Mouse (Mus musculus): Measurements from ENCODE around the gene Tmed8.
A peak's percentile ranks its signal among the peaks of the same experiment; 100 is the strongest.
"Not testable (repeated sequence)": the region's sequence is repeated elsewhere in the genome, so short reads cannot be mapped to it uniquely, and the experiment has no call there.

Tmed8 gene

GRCm38 (mm10) chr12:87199973-87200586, at the start of gene Tmed8:
TSS of gene Tmed8 (minus strand) at chr12:87200454.
- DNase-seq: peak; percentile 98

DNA sequence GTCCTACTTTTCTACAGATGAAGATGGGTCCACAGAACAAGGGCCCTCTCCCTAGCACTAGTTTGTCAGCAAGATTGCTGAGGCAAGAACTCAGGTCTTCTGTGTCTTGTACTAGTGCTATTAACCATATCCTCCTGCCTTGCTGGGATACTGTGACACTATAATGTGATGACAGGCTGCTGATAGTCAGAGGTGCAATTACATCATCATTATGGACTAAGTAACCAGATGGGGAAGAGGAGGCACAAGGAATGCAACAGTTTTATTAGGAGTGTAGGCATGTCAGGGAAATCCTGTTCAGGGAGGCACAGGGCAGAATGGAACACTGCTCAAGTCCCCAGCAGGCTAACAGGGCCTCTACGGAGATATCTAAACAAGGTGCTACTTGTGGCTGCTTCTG, 38.4 kb upstream of the Tmed8 start, which contains the start of gene Noxred1:
Noxred1 (minus strand) TSS at position 101 of the 400 bp plus-strand sequence.
- no peak for DNase-seq

DNA sequence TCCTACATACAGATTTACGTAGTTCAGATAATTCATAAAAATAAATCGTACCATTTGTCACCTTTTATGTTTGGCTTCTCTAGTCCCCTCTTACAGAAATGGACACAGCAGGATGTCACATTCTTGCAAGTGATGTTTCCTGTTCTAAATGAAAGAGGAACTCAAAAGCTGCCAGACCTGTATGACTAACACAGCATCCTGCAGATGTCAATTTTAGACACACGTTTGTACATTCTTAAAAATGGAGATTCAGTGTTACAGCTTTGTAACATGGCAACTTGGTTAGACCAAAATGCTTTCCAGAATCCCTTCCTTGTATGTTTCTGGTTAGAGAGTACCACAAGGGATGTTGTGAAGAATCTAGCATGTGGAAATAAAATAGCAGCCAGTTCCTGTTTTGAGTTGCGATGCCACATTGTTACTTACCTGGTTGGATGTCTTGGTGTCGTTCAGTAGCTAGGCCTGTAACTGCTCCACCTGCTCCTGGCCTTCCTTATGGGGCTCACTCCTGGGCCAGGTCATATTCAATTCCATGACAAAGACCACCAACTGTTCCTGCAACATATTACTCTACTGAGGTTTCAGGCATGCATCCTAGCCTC, 36.7 kb upstream of the Tmed8 start:
- no peak for DNase-seq

- no peak for DNase-seq
Measured at GRCm38 (mm10) chr12:87230379-87230895, 30.2 kb upstream of the Tmed8 start.

DNA sequence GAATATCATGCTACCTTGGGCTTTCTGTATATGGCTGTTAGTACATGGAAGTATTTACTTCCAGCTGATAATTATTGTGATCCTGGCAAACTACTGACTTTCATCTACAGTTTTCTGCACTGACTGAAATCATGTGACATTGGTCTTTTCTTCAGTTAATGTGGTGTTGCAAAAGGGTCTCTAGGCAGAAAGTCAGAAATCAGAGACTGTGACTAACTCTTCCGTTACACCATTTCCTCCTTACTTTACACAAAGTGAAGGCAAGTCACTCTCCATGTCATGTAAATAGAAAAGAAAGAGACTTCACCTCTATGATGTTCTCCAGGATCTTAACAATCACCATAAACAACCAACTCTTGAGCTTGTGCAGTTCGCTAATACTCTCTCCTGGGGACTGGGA, 29.4 kb upstream of the Tmed8 start:
- DNase-seq: no peak

DNA sequence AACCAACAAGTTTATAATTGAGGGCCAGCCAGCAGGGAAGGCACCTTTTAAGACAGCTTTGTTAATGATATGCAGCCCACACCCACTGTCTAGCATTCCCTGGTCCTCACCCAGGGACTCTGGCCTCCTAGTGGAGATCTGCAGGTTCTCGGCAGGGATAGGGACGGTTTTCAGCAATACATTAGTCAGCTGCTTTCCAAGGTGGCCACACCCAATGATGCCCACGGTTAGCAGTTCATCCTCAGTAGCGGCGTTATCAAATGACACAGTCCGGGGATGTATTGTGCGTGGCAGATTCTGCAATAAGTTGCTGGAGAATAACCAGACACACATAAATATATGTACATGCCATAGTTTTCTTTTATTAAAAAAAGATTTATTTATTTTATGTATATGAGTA, 26.5 kb upstream of the Tmed8 start:
- peak; percentile 70 for DNase-seq

DNA sequence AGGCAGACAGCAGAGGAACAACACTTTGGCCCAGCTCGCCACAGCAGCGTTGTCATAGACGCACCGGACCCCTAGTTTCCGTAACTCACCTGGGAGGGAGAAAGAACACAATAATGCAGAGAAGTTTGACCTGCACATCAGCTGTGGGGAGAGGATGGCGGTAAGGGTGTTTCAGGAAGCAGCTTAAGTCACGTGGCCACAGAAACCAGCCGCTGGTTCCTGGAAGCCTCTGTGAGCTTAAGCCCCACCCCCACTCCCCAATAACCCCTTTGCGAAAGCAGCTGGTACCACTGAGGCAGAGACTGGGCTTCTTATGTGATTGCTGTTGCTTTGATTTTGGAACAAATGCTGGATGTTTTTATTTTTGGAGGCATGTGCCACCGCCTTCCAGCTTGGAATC, 24.7 kb upstream of the Tmed8 start:
- peak; percentile 56 for DNase-seq

- peak; percentile 81 for DNase-seq
Measured at GRCm38 (mm10) chr12:87219362-87219761, 19.1 kb upstream of the Tmed8 start.

DNA sequence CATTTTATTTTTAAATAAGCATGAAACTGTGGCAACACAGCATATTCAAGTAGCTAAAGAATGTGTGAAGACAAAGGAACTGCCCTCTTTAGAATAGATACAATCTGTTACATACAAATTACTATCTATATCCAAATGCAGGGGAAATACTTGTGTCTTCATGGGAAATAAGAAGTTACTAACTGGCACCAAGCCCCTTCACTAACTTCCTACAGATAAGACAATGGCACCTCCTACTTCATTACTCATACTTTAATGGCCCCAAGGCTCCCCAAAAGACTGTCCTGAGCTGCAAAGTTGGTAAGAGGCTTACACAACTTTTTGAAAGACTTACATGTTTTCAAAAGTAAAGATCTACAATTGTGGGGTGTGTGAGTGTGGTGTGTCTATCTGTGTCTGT, 17.3 kb upstream of the Tmed8 start:
- no peak for DNase-seq

GRCm38 (mm10) chr12:87216053-87216452, 15.8 kb upstream of the Tmed8 start:
- DNase-seq: peak; percentile 2

DNA sequence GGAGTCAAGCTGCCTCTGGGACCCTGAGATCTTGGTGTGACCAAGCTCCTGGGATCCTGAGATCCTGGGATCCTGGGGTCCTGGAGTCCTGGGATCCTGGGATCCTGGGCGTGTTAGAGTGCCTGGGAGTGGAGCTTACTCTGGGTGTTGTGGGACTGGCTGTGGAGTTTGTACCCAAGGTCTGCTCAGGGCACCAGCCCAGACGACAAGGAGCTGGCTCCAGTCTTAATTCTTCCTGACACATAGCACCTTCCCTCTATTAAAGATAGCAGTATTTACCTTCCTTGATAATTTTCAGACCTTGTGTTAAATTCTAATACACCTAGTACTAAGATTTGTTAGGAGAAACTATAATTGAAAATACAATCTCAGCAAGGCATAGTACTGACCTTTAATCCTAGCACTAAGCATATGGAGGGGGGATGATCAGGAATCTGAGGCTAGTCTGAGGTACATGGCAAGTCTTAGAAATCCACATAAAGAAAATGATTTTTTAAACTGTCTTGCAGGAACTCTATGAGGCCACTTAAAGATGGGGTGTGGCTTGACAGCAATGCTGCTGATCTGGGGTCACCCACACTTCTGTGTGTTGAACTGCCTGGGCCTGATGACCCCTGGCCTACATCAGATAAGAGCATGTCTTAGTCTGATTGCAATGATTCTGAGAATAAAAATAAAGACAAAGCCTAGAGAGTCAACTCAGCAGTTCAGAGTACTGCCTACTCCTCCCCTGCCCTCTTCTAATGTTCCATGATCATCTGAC, 12.8 kb upstream of the Tmed8 start:
- peak; percentile 45 for DNase-seq

GRCm38 (mm10) chr12:87205789-87206188, 5.5 kb upstream of the Tmed8 start:
- not testable (repeated sequence) for DNase-seq

DNA sequence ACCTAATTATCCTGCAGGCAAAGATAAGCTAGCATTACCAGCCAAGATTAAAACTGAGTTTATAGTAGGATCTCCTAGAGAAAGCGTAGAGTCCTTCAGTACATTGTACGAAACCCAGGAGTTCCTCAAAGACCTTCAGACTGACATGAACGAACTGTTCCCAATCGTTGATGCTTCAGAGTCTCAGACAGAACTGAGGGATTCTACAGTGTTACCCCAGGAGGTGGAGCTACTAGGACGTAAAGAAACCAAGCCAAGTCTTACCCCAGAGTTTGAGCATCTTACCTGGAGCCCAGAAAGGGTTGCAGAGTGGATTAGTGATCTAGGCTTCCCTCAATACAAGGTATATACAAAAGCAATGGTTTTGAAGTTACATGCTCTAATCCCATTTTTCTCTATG, 1.4 kb upstream of the Tmed8 start:
- DNase-seq: no peak

GRCm38 (mm10) chr12:87199206-87199972, 865 bp downstream of the Tmed8 start, which contains the start of gene Samd15:
TSS of gene Samd15 (plus strand) at chr12:87199723.
- peak; percentile 95 for DNase-seq

DNA sequence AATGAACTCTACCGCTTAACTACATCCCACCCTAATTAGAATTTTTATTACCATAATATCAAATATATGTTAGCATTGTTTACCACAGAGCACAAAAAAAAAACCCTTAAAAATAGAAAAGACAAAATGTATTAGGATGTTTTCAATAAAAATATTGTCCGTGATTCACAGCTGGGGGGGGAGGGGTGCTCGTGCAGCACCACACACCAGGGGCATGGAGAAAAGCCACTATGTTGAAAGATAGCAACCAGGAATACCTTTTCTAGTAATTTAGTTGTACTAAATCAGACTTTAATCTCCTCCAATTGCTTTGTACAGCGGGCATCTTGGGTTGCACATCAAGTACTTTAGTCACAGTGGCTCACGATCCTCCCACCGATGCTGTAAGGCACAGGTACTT, 1.5 kb downstream of the Tmed8 start:
- DNase-seq: no peak

DNA sequence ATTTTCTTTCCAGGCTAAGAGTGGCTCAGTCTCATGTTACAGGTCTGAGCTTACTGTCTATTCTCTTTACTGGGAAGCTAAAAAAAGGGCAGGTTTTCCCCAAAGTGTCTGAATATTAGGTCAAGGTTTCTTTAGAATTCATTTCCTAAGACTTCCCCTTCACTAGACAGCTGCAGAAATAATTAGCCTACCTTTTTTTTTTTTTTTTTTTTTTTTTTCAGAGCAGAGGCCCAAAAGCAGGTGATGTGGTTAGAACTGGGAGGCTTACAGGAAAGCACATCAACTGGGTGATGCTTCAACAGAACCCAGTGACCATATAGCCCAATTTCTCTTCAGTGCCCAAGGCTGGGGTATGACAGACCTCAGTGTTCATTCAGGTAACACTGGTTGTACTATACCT, 3.9 kb downstream of the Tmed8 start:
- no peak for DNase-seq

DNA sequence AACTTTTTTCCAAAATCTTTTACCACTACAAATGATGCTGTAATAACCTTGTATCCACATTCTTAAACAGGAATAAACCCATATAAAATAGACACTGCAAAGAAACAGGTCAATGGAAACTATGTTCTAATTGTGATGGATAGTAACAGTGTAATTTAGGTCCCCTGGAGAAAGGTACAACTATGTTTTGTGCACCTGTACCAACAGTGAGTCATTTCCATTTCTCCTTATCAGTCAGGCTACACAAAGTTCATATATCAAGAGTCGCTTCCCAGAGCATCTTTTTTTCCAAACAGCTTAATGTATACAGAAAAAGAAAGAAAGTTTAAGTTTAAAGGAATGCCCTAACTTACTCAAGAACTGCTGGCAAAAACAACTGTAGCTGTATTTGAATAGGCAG, 5.2 kb downstream of the Tmed8 start:
- DNase-seq: no peak

GRCm38 (mm10) chr12:87193008-87193407, 7.2 kb downstream of the Tmed8 start:
- no peak for DNase-seq

- DNase-seq: no peak
Measured at GRCm38 (mm10) chr12:87177631-87178030, 22.6 kb downstream of the Tmed8 start.

DNA sequence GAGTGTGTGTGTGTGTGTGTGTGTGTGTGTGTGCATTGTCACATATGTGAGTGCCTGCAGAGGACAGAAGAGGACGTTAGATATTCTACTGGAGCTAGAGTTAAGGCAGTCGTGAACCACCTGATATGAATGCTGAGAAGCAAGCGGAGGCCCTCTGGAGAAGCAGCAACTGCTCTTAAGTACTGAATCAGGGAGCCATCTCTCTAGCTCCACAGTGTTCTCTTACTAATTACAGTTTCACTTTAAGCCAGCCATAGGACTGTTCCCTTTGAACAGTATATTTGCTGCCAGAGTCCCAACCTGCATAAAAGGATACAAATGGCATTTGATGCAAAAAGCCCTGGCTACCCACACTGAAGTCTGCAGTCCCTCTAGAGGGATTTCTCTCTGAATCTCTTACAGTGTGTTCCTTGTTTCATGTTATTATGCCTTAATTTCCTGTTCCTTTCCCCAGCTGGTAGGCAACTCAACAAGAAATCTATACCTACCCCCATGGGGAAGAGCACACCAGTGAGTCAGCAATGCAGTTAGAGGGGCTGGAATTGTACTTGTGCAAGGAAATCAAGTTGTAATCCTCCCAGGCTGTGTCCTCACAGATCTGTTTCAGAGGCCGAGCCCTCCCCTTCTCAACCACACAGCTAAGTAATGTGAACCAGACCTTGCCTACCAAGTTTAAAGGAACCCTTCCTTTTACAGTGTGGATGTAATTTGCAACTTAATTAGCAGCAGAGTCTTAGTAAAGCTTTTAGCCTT, 24.9 kb downstream of the Tmed8 start:
- no peak for DNase-seq

GRCm38 (mm10) chr12:87160815-87161214, 39.4 kb downstream of the Tmed8 start:
- no peak for DNase-seq

- DNase-seq: no peak
Measured at GRCm38 (mm10) chr12:87160310-87160709, 39.9 kb downstream of the Tmed8 start.
